Mouse (Mus musculus) right cerebral cortex, adult 2 months (tissue): ENCODE data around the gene Dhdds.
"Not testable (repeated sequence)": the region's sequence is repeated elsewhere in the genome, so short reads cannot be mapped to it uniquely, and the experiment has no call there.

ENCODE experiments used
- DNase-seq, 2 experiments: peaks; one replicate each; pipeline ENCODE4 v3.0.0; 2021 to 2022; ENCODE audit warnings: low spot score in 2 of 2

Dhdds gene

GRCm38 (mm10) chr4:134005581-134006358 lies 5.1 kb upstream of the Dhdds start:
- no peak for DNase-seq

- no peak for DNase-seq
Measured at GRCm38 (mm10) chr4:134002903-134003302, 2.2 kb upstream of the Dhdds start.

- DNase-seq = no peak
Measured at GRCm38 (mm10) chr4:134002246-134002645, 1.5 kb upstream of the Dhdds start.

GRCm38 (mm10) chr4:134001710-134002109 lies 992 bp upstream of the Dhdds start:
- no peak for DNase-seq

DNA sequence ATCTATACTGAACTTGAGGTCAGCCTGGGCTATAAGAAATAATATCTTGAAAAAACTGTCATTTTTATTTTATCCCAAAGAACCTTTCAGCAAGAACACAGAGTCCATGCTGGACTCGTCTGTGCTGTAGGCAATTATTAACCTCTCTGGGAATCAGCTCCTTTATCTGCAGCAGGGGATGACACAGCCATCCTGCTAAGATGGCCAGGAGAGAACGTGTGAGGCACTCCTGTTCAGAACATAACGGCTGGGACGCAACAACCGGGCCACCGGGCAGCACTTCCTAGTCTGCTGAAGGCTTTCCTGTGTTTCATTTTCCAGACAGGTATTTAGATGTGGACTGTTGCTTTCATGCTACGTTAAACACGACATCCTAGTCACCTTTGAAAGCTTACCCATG lies 6.0 kb downstream of the Dhdds start:
- no peak for DNase-seq

DNA sequence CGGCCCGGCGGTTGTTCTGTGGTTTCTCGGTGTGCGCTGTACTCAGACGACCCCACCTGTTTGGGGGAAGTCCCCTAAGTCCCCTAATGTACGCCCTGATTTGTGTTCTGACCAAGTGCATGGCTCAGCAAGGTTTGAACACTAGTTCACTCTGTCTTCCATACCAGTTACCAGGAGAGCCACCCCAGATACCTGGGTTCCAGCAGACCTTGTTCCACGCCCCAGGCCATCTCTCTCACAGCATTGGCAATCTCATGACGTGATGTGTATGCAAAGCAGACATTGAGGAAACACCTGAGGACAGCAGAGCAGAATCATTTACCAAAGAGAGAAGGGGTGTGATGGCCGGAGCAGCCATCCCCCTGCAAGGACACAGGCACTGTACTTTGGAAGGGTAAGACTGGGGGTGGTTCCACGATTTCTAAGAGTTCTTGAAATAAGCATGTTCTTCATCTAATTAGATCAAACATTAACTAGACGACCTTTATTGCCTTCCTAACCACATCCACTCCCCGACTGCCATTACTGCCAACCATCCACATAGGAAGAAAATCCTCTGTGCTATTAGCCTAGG lies 9.5 kb downstream of the Dhdds start:
- DNase-seq = no peak

DNA sequence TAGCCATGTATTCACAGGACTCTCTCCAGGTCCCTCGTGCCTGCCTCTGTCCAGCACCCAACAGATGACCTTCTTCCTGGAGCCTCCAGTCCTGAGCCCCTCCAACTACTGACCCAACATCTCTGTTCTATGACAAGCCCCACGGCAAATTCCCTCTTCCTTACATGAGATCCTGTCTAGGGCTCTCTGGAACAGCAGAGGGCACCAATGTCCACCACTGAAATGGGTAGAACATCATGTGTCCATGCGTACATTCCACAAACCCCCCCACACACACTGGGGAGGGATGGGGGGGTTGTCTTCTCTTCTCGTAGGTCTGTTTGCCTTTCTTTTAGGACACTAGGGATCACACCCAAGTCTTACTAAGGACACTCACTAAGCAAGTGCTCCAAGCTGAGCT lies 10.7 kb downstream of the Dhdds start:
- no peak for DNase-seq

- not testable (repeated sequence) for DNase-seq
Measured at GRCm38 (mm10) chr4:133988289-133988688, 12.4 kb downstream of the Dhdds start.

DNA sequence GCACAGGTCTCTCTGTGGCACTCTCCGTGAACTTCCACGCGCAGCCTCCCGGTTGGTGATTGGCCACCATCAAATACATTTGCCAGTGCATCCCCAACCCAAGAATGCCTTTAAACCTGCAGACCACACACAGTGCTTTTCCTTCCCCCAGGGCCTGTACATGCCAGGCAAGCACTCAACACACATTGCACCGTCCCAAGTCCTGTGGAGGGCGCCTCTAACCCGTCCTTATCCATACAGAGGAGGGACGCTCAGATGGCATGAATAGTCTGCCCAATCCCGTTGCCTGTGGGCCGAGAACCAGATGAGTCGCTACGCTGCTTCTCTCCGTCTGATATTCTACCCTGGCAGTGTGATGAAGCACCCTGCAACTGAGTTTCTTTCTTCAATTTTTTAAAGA lies 17.8 kb downstream of the Dhdds start:
- DNase-seq = no peak

- DNase-seq = no peak
Measured at GRCm38 (mm10) chr4:133980496-133980895, 20.2 kb downstream of the Dhdds start.

GRCm38 (mm10) chr4:133978021-133978711 lies 22.6 kb downstream of the Dhdds start:
- no peak for DNase-seq

GRCm38 (mm10) chr4:133971741-133972140 lies 29.0 kb downstream of the Dhdds start:
- DNase-seq = no peak

GRCm38 (mm10) chr4:133970876-133971275 lies 29.8 kb downstream of the Dhdds start:
- no peak for DNase-seq

- DNase-seq = no peak
Measured at GRCm38 (mm10) chr4:133970196-133970595, 30.5 kb downstream of the Dhdds start.

- DNase-seq = no peak
Measured at GRCm38 (mm10) chr4:133969114-133969770, 31.5 kb downstream of the Dhdds start.

DNA sequence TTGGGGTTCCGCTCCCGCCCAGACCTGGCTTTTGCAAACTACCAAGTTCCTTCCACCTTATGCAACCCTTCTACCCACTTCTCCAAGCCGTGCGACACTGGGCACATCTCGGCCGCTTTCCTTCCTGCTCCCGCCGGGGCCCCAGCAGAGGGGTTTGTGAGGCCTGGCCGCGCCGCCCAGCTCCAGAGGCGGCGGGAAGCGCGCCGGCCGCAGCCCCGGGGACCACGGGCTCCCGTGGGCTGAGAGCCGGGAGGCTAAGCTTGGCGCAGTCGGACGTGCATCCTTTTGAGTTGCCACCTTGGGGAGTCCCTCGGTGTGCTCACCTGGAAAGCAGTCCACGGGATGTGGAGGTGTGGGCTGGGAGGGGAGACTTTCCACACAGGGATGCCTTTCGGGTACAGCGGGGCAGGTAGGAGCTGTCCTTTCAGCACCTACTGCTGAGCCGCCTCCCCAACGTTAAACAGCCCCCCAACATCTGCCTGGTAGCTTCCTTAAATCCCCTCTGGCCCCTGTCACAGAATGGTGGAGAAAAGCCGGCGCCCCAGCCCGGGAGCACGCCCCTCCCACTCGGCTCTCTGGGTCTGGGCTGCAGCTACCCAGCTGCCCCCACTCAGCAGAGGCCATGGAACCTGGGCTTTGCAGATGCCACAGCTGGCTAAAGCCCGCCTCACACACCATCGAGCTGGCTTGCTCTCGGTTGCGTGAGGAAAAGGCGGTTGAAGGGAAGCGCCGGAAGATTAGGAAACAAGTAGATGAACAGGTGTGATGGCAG lies 32.4 kb downstream of the Dhdds start, which contains the start of gene Hmgn2:
Gene Hmgn2 (minus strand): TSS at position 501 of the 772 bp plus-strand sequence.
- DNase-seq = peak; percentile 26 to 43

DNA sequence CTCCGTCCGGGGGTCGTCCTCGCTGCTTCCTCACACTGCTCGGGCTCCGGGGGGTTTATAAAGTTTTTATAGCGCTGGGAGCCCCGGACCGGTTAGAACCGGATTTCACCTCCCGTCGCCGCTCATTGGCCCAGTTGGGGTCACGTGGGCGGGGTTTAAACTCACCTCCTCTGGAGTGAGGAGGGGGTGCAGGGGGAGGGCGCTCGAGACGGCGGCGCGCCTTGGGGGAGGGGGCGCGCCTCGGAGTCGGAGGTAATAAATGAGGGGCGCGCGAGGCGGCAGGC lies 32.9 kb downstream of the Dhdds start:
- peak; percentile 91 to 92 for DNase-seq

GRCm38 (mm10) chr4:133967138-133967865 lies 33.4 kb downstream of the Dhdds start:
- peak; percentile 96 to 97 for DNase-seq

- no peak for DNase-seq
Measured at GRCm38 (mm10) chr4:133966271-133966940, 34.3 kb downstream of the Dhdds start.

- no peak for DNase-seq
Measured at GRCm38 (mm10) chr4:133962566-133962965, 38.2 kb downstream of the Dhdds start.
